Mouse (Mus musculus) thymus, postnatal 25 days (tissue): ENCODE data around the gene Shld1.

Experiments
- DNase-seq: peaks from one replicate; pipeline ENCODE4 v3.0.0; 2022

Gene Shld1

GRCm38 (mm10) chr2:132686756-132687737 is at the start of gene Shld1:
TSS of gene Shld1 (plus strand) at chr2:132686931.
- peak; percentile 85 for DNase-seq

GRCm38 (mm10) chr2:132638306-132638705 is 48.4 kb upstream of the Shld1 start:
- no peak for DNase-seq

- no peak for DNase-seq
These were observed 47.4 kb upstream of the Shld1 start for GRCm38 (mm10) chr2:132639337-132639736.

- no peak for DNase-seq
These were observed 45.5 kb upstream of the Shld1 start for GRCm38 (mm10) chr2:132641196-132641595.

- DNase-seq: peak; percentile 26
These were observed 43.6 kb upstream of the Shld1 start for GRCm38 (mm10) chr2:132643161-132643560.

GRCm38 (mm10) chr2:132646856-132647745 is 39.6 kb upstream of the Shld1 start:
- DNase-seq: no peak

- no peak for DNase-seq
These were observed 37.3 kb upstream of the Shld1 start for GRCm38 (mm10) chr2:132649352-132649870.

- DNase-seq: no peak
These were observed 36.2 kb upstream of the Shld1 start for GRCm38 (mm10) chr2:132650546-132650945.

- DNase-seq: no peak
These were observed 34.3 kb upstream of the Shld1 start for GRCm38 (mm10) chr2:132652476-132652875.

GRCm38 (mm10) chr2:132654834-132655495 is 31.8 kb upstream of the Shld1 start:
- DNase-seq: no peak

- no peak for DNase-seq
These were observed 29.5 kb upstream of the Shld1 start for GRCm38 (mm10) chr2:132657186-132657585.

- DNase-seq: peak; percentile 21
These were observed 28.2 kb upstream of the Shld1 start for GRCm38 (mm10) chr2:132658412-132659120.

- no peak for DNase-seq
These were observed 17.6 kb upstream of the Shld1 start for GRCm38 (mm10) chr2:132669091-132669490.

GRCm38 (mm10) chr2:132670290-132670689 is 16.4 kb upstream of the Shld1 start:
- no peak for DNase-seq

GRCm38 (mm10) chr2:132672121-132672520 is 14.6 kb upstream of the Shld1 start:
- no peak for DNase-seq

- DNase-seq: no peak
These were observed 10.6 kb upstream of the Shld1 start for GRCm38 (mm10) chr2:132676111-132676510.

GRCm38 (mm10) chr2:132685001-132685400 is 1.7 kb upstream of the Shld1 start:
- DNase-seq: no peak

- DNase-seq: no peak
These were observed 1.9 kb downstream of the Shld1 start for GRCm38 (mm10) chr2:132688611-132689021.

GRCm38 (mm10) chr2:132689188-132689568 is 2.4 kb downstream of the Shld1 start:
- DNase-seq: no peak

GRCm38 (mm10) chr2:132689569-132690231 is 3.0 kb downstream of the Shld1 start:
- no peak for DNase-seq

- DNase-seq: no peak
These were observed 5.0 kb downstream of the Shld1 start for GRCm38 (mm10) chr2:132691731-132692130.
